Mouse (Mus musculus) large intestine, adult 2 months (tissue): ENCODE measurements at regions not wholly inside any gene's neighbourhood (a gene's known extent, or its start where the extent isn't known, plus 50 kb on each side); places are given as distances from the start of the nearest gene placed in this dataset.
A peak's percentile ranks its signal among the peaks of the same experiment; 100 is the strongest.

ENCODE experiments used
- DNase-seq: peaks from one replicate; pipeline ENCODE4 v3.0.0-alpha.2; 2012; ENCODE audit warnings: low read depth, low spot score
- WGBS: fragments of 180-500 bp; shearing (Covaris S2); methylation state at CpG from one replicate; pipeline ENCODE4 v1.1.7; 2018; 5-methylcytosine and 5-hydroxymethylcytosine counted together

DNA sequence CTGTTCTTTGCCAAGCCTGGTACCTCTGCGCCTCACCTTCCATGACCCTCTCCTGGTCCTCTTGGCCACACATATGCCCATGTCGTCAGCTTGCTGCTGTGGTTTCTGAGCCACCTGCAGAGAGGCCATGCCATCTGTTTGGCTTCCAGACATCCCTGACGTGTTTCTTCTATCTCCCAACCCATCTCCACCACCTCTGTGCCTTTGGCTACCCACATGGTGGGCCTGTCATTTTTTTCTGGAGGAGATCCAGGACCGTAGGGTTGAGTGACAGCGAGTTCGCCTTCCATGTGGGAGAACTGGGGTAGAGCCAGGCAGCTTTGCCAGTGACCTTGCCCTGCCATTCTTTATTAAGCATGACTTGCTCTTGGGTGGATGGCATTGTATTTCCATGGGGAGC, 278.4 kb upstream of the Thsd7b start:
- 78% methylated on average over 6 of the region's 6 CpGs for WGBS
- no peak for DNase-seq

DNA sequence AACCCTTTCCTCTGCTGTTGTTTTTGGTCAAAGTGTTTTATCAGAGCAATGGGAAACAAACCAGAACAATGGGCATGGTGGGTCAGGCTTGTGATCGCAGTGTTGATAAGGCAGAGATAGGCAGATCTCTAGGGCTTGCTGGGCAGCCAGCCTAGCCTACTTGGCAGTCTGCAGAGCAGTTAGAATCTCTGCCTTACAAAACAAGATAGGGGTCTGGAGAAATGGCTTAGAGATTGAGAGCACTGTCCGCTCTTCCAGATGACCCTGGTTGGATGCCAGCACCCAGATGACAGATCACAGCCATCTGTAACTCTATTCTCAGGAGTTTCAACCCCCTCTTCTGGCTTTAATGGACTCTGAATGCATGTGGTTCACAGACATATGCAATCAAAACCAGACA, 289.7 kb upstream of the Thsd7b start:
- 76% methylated on average over 2 of the region's 2 CpGs for WGBS
- no peak for DNase-seq

DNA sequence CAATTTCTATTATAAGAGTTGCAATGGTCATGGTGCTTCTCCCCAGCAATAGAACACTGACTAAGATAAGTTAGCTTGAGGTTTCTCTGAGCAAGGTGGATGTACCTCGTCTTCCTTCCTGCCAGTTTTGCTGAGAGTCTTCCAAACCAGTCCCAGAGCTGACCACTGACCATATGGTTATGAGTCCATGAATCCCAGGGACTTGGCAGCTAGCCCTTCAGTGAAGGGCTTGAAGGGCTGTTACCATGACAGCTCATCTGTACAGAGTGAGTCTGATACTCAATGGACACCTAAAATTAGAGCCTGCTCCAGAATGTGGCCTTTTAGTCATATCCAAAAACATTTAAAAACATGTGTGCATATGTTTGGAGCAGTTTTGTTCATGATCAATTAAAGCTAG, 297.5 kb upstream of the Thsd7b start:
- no peak for DNase-seq
- 71% methylated on average over 1 of the region's 1 CpGs for WGBS

DNA sequence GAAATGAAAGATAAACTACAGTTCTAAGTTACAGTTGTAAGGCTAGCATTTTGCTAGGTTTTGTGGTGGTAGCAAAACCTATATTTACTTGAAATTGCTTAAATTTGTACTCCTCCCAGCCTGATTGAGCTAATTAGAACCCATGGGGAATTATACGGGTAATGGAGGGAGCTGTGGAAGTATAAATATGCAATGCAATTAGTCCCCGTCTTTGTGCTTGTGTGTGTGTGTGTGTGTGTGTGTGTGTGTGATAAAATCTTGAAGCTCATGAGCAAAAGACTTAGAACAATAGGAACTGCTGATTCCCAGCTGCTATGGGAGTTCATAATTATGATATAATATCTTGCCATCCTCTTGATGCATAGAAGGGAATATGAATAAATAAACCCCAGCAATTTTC, 321.7 kb upstream of the Thsd7b start:
- 70% methylated on average over 2 of the region's 2 CpGs for WGBS
- no peak for DNase-seq

DNA sequence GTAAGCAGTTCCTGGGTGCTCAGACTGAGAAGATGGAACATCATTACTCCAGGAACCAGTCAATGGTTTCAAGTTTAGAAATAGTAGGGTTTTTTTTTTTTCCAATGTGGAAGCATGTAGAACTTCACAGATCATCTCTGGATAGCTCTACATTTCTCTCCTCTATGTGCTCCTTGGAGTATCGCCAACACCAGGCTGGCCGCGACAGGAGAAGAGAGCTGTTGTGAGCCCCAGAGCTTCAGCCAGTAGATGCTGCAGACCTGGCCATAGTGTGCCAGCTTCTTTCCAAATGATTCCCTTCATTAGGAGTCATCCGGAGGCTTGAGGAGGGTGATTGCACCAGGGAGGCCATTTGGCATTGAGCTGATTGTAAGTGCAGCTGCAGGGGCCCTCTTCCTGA, 322.6 kb upstream of the Thsd7b start:
- WGBS: 83% methylated on average over 4 of the region's 4 CpGs
- no peak for DNase-seq

DNA sequence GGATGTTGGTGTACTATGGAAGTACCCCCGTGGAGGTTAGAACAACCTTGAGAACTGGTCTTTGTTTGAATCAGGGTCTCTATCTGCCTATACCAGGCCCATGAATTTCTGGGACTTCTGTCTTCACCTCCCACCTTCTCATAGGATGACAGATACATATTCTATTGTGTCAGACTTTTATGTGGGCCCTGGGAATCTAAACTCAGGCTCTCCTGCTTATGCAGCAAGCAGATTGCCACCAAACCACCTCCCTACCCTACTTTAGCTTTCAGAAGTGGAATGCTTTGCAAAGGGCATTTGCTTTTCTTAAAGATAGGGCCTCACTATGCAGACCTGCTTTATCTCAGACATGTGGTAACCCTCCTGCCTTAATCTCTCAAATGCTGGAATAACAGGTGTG, 322.7 kb upstream of the Cxcr4 start:
- 74% methylated on average over 1 of the region's 1 CpGs for WGBS
- no peak for DNase-seq

DNA sequence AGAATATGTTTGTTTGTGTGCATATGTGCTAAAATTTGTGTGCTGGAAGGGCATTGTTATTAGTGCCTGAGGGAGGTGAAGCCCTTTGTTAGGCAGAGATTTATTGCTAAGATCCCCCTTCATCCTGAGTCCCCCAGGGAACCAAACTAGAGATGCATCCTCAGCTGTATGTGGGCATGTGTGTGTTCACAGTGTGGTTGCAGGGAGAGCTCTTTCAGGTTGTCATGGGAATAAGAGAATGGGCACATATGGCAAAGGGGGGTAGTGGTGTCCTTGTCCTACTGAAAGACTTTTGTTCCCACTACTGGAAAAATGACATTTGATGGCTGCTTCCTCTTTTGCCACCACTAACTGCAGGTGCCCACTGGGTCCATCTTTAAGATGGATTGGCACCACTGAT, 320.4 kb upstream of the Cxcr4 start:
- DNase-seq: no peak

DNA sequence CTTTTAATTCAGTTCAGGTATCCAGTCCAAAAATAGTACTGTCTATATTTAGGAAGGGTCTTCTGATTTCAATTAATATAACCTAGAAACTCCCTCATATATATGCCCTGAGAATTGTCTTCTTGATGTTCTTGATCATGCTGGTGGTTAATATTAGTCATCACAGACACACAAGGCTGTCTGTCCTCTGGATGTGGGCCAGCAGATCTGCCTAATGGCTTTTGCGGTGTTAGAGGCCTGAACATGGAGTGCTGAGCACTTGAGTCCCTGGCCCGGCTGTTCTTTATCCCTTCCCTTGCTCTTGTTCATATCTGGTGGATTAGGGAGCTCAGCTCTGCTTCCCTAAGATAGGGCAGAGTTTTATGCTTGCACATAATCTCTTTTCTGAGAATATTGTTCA, 315.5 kb upstream of the Cxcr4 start:
- WGBS: 69% methylated on average over 2 of the region's 2 CpGs
- DNase-seq: no peak

DNA sequence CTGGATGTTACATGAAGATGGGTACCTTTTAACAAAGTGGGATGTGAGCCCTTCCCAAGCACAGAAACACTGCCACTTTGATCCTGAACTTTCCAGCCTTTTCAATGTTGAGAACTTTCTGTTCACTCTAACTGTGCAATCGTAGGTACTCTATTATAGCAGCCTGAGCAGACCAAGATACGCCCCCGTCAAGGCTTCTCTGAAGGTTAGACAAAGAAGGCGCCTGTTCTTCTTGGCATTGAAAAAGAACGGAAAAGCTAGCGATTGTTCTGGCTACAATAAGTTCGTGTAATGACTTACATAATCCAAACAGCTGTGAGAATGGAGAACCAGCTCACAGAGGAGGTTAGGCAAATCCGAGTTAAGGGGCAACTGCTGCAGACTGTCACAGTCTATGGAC, 305.9 kb upstream of the Cxcr4 start:
- DNase-seq: no peak
- 64% methylated on average over 8 of the region's 8 CpGs for WGBS

DNA sequence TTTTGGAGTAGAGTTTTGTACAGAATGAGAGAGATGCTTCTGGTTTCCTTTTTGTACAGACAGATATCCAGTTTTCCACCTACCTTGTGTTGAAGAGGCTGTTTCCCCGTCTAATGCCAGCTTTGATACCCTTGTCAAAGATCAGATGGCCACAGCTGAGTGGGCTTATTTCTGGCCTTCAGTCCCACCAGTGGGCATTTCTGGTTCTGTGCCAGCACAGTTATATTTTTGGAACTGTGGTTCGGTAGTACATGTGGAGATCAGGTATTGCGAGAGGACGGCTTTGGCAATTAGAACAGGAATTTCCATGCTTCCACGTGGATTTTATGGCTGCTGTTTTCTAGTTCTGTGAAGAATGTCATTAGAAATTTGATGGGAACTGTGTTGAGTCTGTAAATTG, 302.5 kb upstream of the Cxcr4 start:
- DNase-seq: no peak
- 75% methylated on average over 5 of the region's 5 CpGs for WGBS

DNA sequence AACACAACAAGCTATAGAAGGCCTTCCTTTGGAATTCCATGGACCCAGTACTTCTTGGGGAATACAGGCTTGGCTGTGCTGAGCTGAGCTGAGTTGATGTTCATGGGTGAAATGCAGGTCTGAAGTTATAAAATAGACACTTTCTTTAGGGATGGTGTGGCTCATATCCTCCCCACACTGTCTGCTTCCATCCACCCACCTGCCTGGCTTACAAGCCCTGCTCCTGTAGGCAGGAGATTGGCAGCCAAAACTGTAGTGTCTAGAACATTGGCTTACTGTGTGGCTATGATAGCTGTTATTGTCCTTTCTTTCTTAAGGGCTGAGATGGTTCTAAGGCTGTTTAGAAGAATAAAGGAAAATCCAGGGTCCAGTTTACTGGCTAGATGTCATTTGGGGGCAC, 286.2 kb upstream of the Cxcr4 start:
- DNase-seq: no peak

DNA sequence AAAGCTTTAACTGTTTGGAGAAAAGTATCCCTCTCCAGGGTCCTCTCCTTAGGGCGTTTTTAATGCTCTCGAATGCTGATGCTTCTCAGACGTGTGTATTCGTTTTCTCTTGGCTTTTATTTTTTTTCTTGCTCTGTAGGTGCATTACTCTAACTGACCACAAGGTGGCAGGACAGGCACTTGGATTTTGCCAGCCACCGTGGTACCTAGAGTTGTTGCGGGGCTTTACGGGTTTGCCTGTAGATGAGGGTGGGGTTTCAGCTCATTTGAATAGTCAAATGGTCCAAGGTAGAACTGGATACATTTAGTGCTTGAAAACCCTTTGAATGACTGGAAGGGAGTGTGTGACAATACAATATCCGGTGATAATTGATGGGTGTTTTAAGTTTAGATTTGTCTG, 283.2 kb upstream of the Cxcr4 start:
- 13% methylated on average over 8 of the region's 8 CpGs for WGBS
- DNase-seq: peak; percentile 2

DNA sequence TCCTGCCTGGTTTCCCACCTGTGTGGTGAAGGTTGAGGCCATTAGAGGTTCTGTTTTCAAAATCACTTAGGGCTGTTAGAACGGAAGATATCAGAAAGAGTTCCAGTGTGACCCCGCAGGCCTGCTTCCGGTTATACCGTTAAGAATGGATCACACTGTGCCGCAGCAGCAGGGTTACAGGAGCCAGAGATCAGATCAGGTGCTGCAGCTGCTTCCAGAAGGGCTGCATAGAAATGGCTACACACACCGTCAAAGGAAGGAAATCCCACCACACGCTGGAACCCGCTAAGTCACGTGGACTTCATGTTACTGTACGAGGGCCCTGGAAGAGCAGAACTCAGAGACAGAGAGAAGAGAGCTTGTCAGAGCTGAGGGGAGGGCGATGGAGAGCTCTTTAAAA, 282.1 kb upstream of the Cxcr4 start:
- no peak for DNase-seq
- WGBS: 79% methylated on average over 11 of the region's 11 CpGs

DNA sequence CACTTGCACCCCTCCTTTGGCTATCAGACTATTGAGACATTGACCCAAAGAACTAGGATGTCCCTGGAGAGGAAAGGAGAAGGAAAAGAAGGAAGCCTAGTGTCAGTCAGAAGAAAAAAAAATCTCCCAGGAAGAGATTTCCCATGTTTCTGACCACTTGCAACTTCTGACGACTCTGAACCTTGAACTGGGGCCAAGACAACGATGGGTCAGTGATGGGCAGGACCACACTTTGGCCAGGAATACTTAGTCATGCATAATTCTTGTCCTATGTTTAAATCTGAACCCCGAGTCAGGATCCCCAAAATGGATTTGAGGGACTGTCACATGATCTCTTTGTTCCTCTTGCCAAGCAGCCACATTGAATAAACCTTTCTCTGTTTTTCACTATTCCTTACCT, 276.7 kb upstream of the Cxcr4 start:
- WGBS: 45% methylated on average over 3 of the region's 3 CpGs
- DNase-seq: no peak

DNA sequence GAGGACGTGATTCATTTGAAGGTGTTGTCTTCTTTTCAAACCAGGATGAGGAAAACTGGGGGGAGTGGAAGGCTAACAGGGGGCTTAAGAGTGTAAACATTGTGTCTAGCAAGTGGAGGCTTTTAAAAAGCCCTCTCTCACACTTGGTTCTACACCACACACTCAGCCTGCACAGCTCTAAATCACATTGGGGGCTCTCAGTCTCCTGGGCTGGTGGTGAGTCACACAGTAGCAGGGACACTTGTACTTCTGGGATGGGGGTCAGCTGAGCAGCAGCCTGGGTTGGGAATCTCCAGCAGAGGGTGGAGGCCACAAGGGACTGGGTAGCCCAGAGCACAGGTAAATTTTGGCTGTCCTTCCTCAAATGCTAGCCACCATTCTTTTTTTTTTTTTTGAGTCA, 268.4 kb upstream of the Cxcr4 start:
- 27% methylated on average over 1 of the region's 1 CpGs for WGBS
- no peak for DNase-seq

DNA sequence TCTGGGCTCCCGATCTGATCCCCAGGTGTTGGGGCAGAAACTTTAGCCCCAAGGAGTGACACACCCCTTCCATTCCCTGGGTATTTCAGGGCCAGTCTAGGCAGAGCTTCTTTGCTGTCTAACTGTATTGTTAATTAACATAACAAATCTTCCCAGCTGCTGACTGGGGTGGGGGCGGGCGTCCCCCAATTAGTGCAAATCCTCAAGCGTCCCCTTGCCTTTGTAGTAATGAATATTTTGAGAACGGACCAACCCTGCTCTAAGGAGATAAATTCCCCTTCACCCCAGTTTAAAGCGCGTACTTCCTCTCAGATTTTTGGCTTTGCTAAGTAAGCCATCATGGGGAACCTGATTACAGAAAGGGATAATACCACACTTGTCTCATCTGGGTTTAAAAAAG, 268.0 kb upstream of the Cxcr4 start:
- DNase-seq: no peak
- 52% methylated on average over 7 of the region's 7 CpGs for WGBS

DNA sequence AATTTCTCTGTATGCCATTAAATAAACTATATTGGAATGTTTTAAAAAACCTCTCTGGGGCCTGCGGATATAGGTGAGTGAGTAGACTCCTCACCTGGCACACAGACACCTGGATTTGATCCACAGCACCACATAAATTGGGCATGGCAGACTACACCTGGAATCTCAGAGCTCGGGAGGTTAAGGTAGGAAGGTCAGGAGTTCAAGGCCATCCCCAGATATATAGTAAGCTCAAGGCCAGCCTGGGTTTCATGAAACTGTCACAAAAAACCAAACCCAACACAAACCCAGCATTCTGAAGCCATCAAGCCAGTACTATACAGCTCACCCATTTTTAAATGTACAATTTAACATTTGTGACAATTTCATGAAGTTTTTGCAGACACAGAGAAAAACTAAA, 266.6 kb upstream of the Cxcr4 start:
- WGBS: 63% methylated on average over 2 of the region's 2 CpGs
- DNase-seq: no peak

DNA sequence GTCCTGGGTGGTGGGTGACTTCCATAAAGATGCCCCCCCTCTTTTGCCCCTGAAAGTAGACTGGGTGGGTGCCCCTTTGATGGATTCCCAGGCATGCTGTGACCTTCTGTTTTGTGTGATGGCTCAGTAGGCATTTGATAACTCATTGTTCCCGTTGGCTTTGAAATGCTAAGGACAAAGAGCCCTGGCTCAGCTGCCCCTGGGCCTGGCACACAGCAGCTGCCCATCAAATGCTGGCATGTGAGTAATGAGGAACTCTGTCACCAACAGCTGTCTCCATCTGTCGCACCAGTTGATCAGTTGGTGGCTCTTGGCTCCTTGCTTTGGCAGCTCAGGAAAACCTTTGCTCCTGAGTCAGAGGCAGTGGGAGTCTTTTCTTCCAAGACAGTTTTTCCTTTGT, 264.8 kb upstream of the Cxcr4 start:
- no peak for DNase-seq
- WGBS: 70% methylated on average over 2 of the region's 2 CpGs

DNA sequence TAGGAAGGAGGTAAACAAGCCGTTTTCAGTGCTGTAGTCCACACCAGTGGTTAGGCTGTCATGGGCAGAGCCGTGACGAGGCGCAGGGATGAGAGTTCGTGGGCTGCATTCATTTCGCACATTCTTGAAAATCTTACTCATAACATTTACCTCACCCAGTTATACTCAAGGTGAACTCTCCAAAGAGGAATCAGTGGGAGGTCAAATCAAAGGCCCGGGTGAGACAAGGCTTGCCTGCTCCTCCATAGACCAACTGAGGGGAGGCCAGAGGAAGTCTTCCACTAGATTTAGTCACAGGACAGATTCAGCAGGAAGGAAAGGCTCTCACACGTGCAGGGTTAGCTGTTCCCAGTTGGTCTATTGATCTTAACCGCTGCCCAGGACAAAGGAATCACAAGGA, 262.6 kb upstream of the Cxcr4 start:
- DNase-seq: no peak
- WGBS: 69% methylated on average over 9 of the region's 9 CpGs

DNA sequence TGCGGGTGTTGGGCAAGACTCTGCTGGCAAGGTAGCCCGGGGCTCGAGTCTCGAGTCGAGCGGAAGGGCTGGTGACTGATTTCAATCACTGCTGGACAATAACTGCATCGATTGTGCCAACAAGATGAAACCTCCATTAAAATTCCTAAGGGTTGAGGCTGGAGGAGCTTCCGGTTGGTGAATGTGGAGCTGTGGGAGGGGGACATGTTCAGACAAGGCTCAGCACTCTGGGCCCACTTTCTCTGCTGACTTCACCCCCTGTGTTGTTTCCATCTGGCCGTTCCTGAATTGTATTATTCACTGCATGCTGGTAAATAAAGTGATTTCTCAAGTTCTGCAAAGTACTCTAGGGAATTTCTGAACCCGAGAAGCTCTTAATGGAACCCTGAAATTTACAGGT, 261.2 kb upstream of the Cxcr4 start:
- no peak for DNase-seq
- 88% methylated on average over 10 of the region's 10 CpGs for WGBS

DNA sequence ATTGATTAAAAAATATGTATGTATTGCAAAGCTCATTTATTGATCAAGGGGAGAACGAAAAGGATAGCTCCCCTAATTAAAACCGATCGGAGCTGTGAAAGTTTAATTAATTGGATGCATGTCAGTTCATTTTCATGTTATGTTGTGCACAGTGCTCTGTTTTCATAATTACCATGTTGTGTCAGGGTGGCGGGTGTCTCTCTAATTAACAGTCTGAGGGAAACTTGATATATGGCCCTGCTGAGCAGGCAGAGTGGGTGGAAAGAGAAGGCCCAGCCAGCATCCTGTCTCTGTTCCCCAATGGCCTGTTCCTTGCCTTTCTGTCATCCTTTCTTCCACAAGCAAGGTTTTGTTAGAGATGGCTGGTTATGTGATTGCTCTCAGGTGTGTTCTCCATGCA, 245.3 kb upstream of the Cxcr4 start:
- DNase-seq: no peak
- WGBS: 87% methylated on average over 4 of the region's 4 CpGs

DNA sequence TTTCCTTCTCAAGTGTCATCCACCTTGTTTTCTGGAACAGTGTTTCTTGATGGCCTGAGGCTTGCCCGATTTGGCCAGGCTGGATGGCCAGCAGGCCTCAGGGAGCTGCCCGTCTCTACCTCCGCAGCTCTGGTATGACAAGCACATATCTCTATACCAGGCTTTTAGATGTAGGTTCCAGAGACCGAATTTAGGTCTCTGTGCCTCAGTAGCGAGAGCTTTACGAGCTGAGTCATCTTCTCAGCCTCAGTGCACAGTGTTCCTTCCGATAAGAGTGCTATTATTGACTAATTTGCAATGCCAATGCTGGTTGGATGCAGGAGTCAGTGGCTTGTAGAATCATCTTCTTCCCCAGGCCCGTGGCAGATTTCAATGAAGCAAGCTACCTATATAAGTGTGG, 243.4 kb upstream of the Cxcr4 start:
- DNase-seq: no peak
- 72% methylated on average over 8 of the region's 8 CpGs for WGBS

DNA sequence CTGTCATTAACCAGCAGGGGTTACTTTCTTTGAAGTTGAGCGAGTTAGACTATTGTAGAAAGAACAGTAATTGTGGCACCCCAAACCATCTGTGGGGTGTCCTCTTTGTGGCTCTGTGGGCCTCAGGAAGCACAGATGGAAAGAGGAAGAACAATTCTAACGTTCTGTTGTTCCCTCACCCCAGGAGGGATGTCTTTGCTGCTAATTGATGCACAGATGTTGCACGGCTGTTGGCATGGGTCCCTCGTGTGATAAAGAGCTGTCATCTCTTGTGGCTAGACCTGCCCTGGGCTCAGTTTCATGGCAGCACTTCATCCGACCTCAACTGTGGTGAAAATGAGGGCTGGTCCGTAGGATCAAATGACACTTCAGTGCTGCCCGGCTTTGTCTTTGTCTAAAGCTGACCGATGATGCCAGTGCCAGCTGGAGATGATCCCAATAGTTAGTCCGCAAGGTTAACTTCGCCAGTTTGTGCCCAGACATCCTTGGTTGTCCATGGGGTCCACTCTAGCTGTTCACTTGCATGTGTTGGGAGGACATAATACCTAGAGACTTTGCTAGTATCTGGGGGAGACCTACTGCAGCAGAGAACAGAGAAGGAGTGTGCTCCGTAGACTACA, 241.1 kb upstream of the Cxcr4 start:
- 56% methylated on average over 11 of the region's 11 CpGs for WGBS
- no peak for DNase-seq
